Mouse (Mus musculus): ENCODE results near the gene Arpp21. TPM values are rescaled to one million over a fixed set of nuclear protein-coding genes. Genes with fewer than 3 reads are reported as not detected.

Gene Arpp21
- total RNA-seq (2014; rRNA removed) = 0.07 and 0.28 TPM in 2 replicates
- 0.05 TPM in 1 of 2 replicates, not detected in the other for polyA plus RNA-seq (2012; rRNA removed)

DNA sequence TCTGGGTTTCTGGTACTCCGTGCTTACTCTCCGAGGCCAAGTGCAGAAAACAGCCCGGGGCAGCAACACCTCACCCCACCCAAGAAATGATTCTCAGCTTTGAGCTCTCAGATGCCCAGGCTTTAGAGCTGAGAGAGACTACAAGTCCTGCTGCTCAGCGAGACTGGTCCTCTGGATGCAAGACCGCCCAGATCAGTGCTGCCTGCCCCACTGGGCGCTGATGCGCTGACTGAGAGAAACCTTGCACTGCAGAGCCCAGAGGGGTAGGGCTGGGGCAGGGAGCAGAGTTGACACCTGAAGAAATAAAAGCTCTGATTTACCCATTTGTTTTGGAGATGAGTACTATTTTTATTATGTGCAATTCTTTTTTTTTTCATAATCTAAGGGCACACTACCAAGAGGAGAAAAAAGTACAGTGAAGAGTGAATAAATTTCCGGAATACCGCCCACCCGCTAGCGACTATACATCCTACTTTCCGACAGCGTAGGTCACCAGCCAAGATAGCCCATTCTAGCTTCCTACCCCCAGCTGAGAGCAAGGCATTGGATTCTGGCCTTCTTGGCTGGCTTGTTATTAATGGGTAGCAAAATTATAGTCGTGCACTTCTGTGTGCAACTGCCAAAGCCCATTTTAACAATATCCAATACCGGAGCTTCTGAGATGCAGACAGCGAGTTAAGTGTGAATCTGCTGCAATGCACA, at the start of gene Arpp21:
Arpp21 (minus strand) TSS at position 243 of the 702 bp plus-strand sequence.
- Histone ChIP-seq H3K4me1 (ENCODE audit: control insufficient read depth, insufficient read depth, low read length) (no peaks in the 10 kb centered on the region), H3K27ac (replicated peaks; ENCODE audit: insufficient read depth, low read depth, low read length) (no peak within 1 kb of the TSS), H3K9ac (ENCODE audit: low read depth, low read length) (no peak within 1 kb of the TSS), H3K36me3 (ENCODE audit: control insufficient read depth, insufficient read depth, low read length) (no peaks in the 10 kb centered on the region), H3K27me3 (ENCODE audit: control insufficient read depth, insufficient read depth, low read length) (no peaks in the 10 kb centered on the region), H3K4me3 (ENCODE audit: insufficient read depth, low read depth, low read length) (no peak within 1 kb of the TSS), H3K79me2 (ENCODE audit: control insufficient read depth, insufficient read depth, low read length) (no peaks in the 10 kb centered on the region)
- TF ChIP-seq CTCF (IDR thresholded peaks at IDR 0.05; ENCODE audit: low read depth, low read length) (no peak), POLR2A (IDR thresholded peaks at IDR 0.05; ENCODE audit: extremely low read depth, insufficient read depth, low read length) (no peak)
- no peak for DNase-seq (ENCODE audit: extremely low read depth, low read depth, low spot score)
- 22% methylated on average over 16 of the region's 16 CpGs for WGBS

DNA sequence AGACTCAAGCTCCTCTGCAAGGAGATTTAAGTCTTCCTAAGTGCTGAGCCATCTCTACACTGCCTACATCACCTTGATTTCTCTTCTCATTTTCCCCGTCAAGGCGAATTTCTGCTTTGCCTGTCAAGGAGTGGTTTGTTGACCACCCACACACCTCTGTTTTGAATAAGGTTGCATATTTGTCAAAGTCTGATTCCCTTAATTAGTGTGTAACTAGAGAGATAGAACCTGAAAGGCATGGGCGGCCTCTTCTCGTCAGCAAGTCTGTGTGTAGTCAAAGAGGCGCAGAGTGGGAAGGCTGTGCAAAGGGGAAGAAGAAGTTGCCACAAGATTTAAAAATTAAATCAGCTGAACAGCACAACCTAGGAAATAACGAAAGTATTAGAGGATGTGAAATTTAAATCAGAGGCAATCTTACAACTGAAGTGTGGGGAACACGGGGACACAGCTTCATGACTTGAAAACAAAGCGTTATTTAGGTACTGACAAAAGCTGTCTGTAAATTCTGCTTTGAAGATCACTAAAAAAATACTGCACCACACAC, 36.8 kb upstream of the Arpp21 start:
- H3K79me2 ChIP-seq (ENCODE audit: control insufficient read depth, insufficient read depth, low read length) = no peaks in the 10 kb centered on the region
- no peak overlapping the region for H3K27ac ChIP-seq (replicated peaks; ENCODE audit: insufficient read depth, low read depth, low read length)
- no peak for DNase-seq (ENCODE audit: extremely low read depth, low read depth, low spot score)
- WGBS = 77% methylated on average over 8 of the region's 8 CpGs
- no peak overlapping the region for H3K9ac ChIP-seq (ENCODE audit: low read depth, low read length)
- no peak overlapping the region for H3K4me3 ChIP-seq (ENCODE audit: insufficient read depth, low read depth, low read length)
- H3K36me3 ChIP-seq (ENCODE audit: control insufficient read depth, insufficient read depth, low read length) = no peaks in the 10 kb centered on the region
- no peaks in the 10 kb centered on the region for H3K4me1 ChIP-seq (ENCODE audit: control insufficient read depth, insufficient read depth, low read length)
- H3K27me3 ChIP-seq (ENCODE audit: control insufficient read depth, insufficient read depth, low read length) = no peaks in the 10 kb centered on the region
- TF ChIP-seq POLR2A (IDR thresholded peaks at IDR 0.05; ENCODE audit: extremely low read depth, insufficient read depth, low read length) = no peak
- TF ChIP-seq CTCF (IDR thresholded peaks at IDR 0.05; ENCODE audit: low read depth, low read length) = no peak

DNA sequence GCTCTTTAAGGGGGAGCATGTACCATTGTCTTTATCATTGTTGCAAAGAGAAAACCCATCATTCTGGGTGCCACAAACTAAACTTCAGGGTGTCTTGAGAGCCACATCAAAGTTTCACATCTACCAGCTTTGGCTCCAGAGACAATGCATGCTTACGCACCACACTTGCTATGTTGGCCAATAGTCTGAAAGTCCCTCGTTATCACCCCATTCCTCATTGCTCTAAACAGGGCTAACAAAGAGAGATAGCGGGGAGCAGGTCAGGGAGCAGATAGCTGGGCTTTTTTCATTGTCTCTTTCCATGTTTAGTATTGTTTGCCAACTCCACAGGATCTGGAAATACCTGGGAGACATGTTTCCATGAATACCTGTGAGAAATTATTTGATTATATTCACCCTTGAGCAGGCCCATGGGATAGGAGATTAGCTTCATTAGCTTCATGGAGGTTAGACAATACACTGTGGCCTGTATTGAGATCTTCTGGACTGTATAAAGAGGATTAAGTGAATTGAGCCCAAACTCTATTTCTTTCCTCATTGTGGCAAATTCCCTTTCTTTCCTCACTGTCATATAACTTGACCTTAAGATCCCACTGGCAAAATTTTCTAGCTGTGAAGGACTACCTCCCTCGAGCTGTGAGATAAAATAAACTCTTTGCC, 29.4 kb upstream of the Arpp21 start:
- no peak for DNase-seq (ENCODE audit: extremely low read depth, low read depth, low spot score)
- 57% methylated on average over 4 of the region's 4 CpGs for WGBS
- no peak overlapping the region for H3K27ac ChIP-seq (replicated peaks; ENCODE audit: insufficient read depth, low read depth, low read length)

DNA sequence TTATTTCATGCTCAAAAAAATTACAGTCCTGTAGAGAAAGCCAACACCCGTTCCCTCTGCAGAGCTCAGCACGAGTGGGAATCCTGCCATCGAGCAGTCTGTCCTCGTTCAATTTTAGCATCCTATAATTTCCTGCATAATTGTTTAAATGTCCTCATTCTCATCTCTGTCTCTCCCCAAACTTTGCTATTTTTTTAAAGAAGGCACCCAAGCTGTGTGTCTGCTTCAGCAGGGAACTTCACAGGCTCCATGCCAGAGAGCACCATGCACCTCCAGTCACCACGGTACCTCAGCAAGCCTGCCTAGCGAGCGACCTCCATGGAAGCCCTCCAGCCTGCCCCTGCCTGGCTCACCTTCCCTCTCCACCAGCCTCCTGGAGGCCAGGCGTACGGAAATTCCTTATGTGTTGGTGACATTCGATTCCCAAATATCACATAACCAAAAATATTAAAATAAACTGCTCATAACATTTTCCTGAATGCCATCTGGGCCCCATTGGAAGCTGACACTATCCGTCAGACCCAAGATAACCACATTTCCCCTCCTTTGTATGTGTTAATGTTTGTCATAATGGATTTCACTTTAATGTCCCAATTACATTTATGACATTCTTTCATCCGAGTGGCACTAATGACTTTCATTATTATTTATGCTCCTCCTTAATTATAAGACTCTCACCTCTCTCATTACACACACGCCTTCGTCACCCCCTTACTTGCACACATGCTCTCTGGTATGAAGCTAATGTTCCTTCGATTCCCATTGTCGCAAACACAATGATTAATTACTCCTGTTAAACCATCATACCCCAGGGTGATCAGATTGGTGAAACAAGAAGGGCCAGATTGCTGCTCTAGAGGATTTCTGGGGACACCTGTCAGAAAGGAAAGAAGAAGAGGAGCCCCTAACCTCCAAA, 26.5 kb upstream of the Arpp21 start:
- Histone ChIP-seq H3K27ac (replicated peaks; ENCODE audit: insufficient read depth, low read depth, low read length) (no peak overlapping the region), H3K4me3 (ENCODE audit: insufficient read depth, low read depth, low read length) (no peak overlapping the region), H3K79me2 (ENCODE audit: control insufficient read depth, insufficient read depth, low read length) (no peaks in the 10 kb centered on the region), H3K9ac (ENCODE audit: low read depth, low read length) (no peak overlapping the region), H3K27me3 (ENCODE audit: control insufficient read depth, insufficient read depth, low read length) (no peaks in the 10 kb centered on the region), H3K36me3 (ENCODE audit: control insufficient read depth, insufficient read depth, low read length) (no peaks in the 10 kb centered on the region), H3K4me1 (ENCODE audit: control insufficient read depth, insufficient read depth, low read length) (no peaks in the 10 kb centered on the region)
- TF ChIP-seq POLR2A (IDR thresholded peaks at IDR 0.05; ENCODE audit: extremely low read depth, insufficient read depth, low read length) = no peak
- no peak for TF ChIP-seq CTCF (IDR thresholded peaks at IDR 0.05; ENCODE audit: low read depth, low read length)
- 82% methylated on average over 16 of the region's 16 CpGs for WGBS
- no peak for DNase-seq (ENCODE audit: extremely low read depth, low read depth, low spot score)

More for the DNA sequence above, 29.4 kb upstream of the Arpp21 start:
- Histone ChIP-seq H3K4me1 (ENCODE audit: control insufficient read depth, insufficient read depth, low read length) (no peaks in the 10 kb centered on the region), H3K9ac (ENCODE audit: low read depth, low read length) (no peak overlapping the region), H3K79me2 (ENCODE audit: control insufficient read depth, insufficient read depth, low read length) (no peaks in the 10 kb centered on the region), H3K36me3 (ENCODE audit: control insufficient read depth, insufficient read depth, low read length) (no peaks in the 10 kb centered on the region), H3K4me3 (ENCODE audit: insufficient read depth, low read depth, low read length) (no peak overlapping the region), H3K27me3 (ENCODE audit: control insufficient read depth, insufficient read depth, low read length) (no peaks in the 10 kb centered on the region)
- no peak for TF ChIP-seq POLR2A (IDR thresholded peaks at IDR 0.05; ENCODE audit: extremely low read depth, insufficient read depth, low read length)
- TF ChIP-seq CTCF (IDR thresholded peaks at IDR 0.05; ENCODE audit: low read depth, low read length) = no peak

DNA sequence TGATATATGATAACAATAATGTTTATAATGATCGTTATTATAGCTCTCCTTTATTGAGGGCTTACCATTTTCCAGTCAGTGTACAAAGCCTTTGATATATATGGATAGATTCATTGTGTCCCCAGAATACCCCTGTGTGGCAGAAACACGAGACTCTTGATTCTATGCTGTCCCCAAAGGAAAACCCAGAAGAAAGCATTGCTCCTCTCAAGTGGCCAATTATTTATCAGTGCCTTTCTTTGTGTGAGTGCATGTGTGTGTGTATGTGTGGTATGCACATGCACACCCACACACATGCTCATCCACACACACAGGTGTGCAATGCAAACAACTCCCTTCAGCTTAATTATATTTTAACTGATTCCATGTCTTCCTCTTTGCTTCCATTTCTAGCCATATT, 25.8 kb upstream of the Arpp21 start:
- TF ChIP-seq POLR2A (IDR thresholded peaks at IDR 0.05; ENCODE audit: extremely low read depth, insufficient read depth, low read length) (no peak), CTCF (IDR thresholded peaks at IDR 0.05; ENCODE audit: low read depth, low read length) (no peak)
- no peak for DNase-seq (ENCODE audit: extremely low read depth, low read depth, low spot score)
- no peaks in the 10 kb centered on the region for H3K36me3 ChIP-seq (ENCODE audit: control insufficient read depth, insufficient read depth, low read length)
- no peaks in the 10 kb centered on the region for H3K79me2 ChIP-seq (ENCODE audit: control insufficient read depth, insufficient read depth, low read length)
- H3K4me1 ChIP-seq (ENCODE audit: control insufficient read depth, insufficient read depth, low read length) = no peaks in the 10 kb centered on the region
- H3K27me3 ChIP-seq (ENCODE audit: control insufficient read depth, insufficient read depth, low read length) = no peaks in the 10 kb centered on the region
- H3K9ac ChIP-seq (ENCODE audit: low read depth, low read length) = no peak overlapping the region
- no peak overlapping the region for H3K4me3 ChIP-seq (ENCODE audit: insufficient read depth, low read depth, low read length)
- H3K27ac ChIP-seq (replicated peaks; ENCODE audit: insufficient read depth, low read depth, low read length) = no peak overlapping the region
- WGBS = 74% methylated on average over 2 of the region's 2 CpGs

All from liver, adult 2 months (tissue).